20 mouse cellular contexts compared by ENCODE assay signal in genomic region chr8:125723437-125723836, GRCm38 (mm10). TPM values are rescaled to one million over a fixed set of nuclear protein-coding genes. Genes with fewer than 3 reads are reported as not detected.
DNase-seq lines count a peak whose midpoint lies in the region; ATAC-seq lines count a peak whose summit lies in the region.
"Had no signal": no experiment of that assay in that cellular context is flagged by ENCODE, and none has a peak within 500 bp of the region (broad histone marks: within the 10 kb centered on the region; RNA-seq: fewer than 3 reads in every experiment).

No protein-coding gene starts in this region.

- no peaks in the 10 kb centered on the region for H3K36me3 ChIP-seq in intestine, embryonic 14.5 days (ENCODE audit: control insufficient read depth, insufficient read depth, low read length)
- H3K36me3 ChIP-seq in intestine, embryonic 15.5 days = no peaks in the 10 kb centered on the region
- no peaks in the 10 kb centered on the region for H3K36me3 ChIP-seq in kidney, embryonic 15.5 days
- H3K36me3 ChIP-seq in kidney, embryonic 14.5 days (ENCODE audit: control insufficient read depth, insufficient read depth, low read length) = no peaks in the 10 kb centered on the region
- no peaks in the 10 kb centered on the region for H3K36me3 ChIP-seq in ES-E14 (ENCODE audit: control insufficient read depth, insufficient read depth, low read length, poor library complexity, severe bottlenecking)
- no peaks in the 10 kb centered on the region for H3K36me3 ChIP-seq in forebrain, embryonic 14.5 days (ENCODE audit: control insufficient read depth, insufficient read depth, low read length)
- no peaks in the 10 kb centered on the region for H3K36me3 ChIP-seq in midbrain, embryonic 16.5 days (ENCODE audit: control insufficient read depth, insufficient read depth, low read length)
- H3K36me3 ChIP-seq: embryonic facial prominence, embryonic 13.5 days; forebrain, embryonic 12.5 days; heart, embryonic 13.5 days; hindbrain, embryonic 15.5 days had no signal

- 86% methylated on average over 6 of the region's 6 CpGs for WGBS in intestine, embryonic 14.5 days
- WGBS in intestine, embryonic 15.5 days = 83% methylated on average over 6 of the region's 6 CpGs
- WGBS in kidney, embryonic 15.5 days = 86% methylated on average over 6 of the region's 6 CpGs
- WGBS in kidney, embryonic 14.5 days = 83% methylated on average over 6 of the region's 6 CpGs
- 92% methylated on average over 6 of the region's 6 CpGs for WGBS in forebrain, embryonic 14.5 days
- WGBS in midbrain, embryonic 16.5 days = 93% methylated on average over 6 of the region's 6 CpGs

- H3K4me2 ChIP-seq in intestine, embryonic 14.5 days (ENCODE audit: low read length) = 0 out of 2 replicates have a peak overlapping the region, but pooled peaks have one; percentile 11
- no peak overlapping the region for H3K4me2 ChIP-seq in intestine, embryonic 15.5 days (replicated peaks)
- peak overlapping the region; percentile 3; the same call in 1 of the 2 replicates for H3K4me2 ChIP-seq in kidney, embryonic 15.5 days
- no peak overlapping the region for H3K4me2 ChIP-seq in kidney, embryonic 14.5 days (replicated peaks; ENCODE audit: low read depth, low read length)
- no peak overlapping the region for H3K4me2 ChIP-seq in forebrain, embryonic 14.5 days (ENCODE audit: low read length)
- no peak overlapping the region for H3K4me2 ChIP-seq in midbrain, embryonic 16.5 days (ENCODE audit: low read length)
- H3K4me2 ChIP-seq: embryonic facial prominence, embryonic 13.5 days; forebrain, embryonic 12.5 days; heart, embryonic 13.5 days; hindbrain, embryonic 15.5 days had no signal

- no peak for DNase-seq in intestine, embryonic 14.5 days (ENCODE audit: low spot score)
- no peak for DNase-seq in ES-E14 (ENCODE audit: low read depth, low spot score)
- DNase-seq in testis, postnatal 14 days (ENCODE audit: low spot score) = peak; percentile 22
- DNase-seq in forebrain, embryonic 14.5 days (ENCODE audit: low spot score) = no peak
- DNase-seq: adrenal gland, adult 2 months; adrenal gland, postnatal 25 days; cerebellum, adult 18-20 months; cerebellum, adult 9-11 months; cerebellum, postnatal 36 days; forebrain, postnatal 0 days had no signal

- no peaks in the 10 kb centered on the region for H3K27me3 ChIP-seq in intestine, embryonic 14.5 days (replicated peaks; ENCODE audit: control insufficient read depth, insufficient read depth, low read length)
- no peaks in the 10 kb centered on the region for H3K27me3 ChIP-seq in intestine, embryonic 15.5 days (replicated peaks)
- H3K27me3 ChIP-seq in kidney, embryonic 15.5 days = no peaks in the 10 kb centered on the region
- no peaks in the 10 kb centered on the region for H3K27me3 ChIP-seq in kidney, embryonic 14.5 days (ENCODE audit: control insufficient read depth, insufficient read depth, low read length)
- no peaks in the 10 kb centered on the region for H3K27me3 ChIP-seq in forebrain, embryonic 14.5 days (replicated peaks; ENCODE audit: control insufficient read depth, insufficient read depth, low read length)
- H3K27me3 ChIP-seq in midbrain, embryonic 16.5 days (ENCODE audit: control insufficient read depth, insufficient read depth, low read depth, low read length) = no peaks in the 10 kb centered on the region
- H3K27me3 ChIP-seq: CH12.LX; embryonic facial prominence, embryonic 13.5 days; forebrain, embryonic 12.5 days; heart, embryonic 13.5 days; hindbrain, embryonic 15.5 days had no signal

- H3K27ac ChIP-seq in intestine, embryonic 14.5 days (ENCODE audit: low read depth) = no peak overlapping the region
- H3K27ac ChIP-seq in intestine, embryonic 15.5 days = no peak overlapping the region
- H3K27ac ChIP-seq in kidney, embryonic 15.5 days = no peak overlapping the region
- no peak overlapping the region for H3K27ac ChIP-seq in kidney, embryonic 14.5 days (ENCODE audit: low read depth, low read length)
- H3K27ac ChIP-seq in ES-E14 (ENCODE audit: insufficient read depth, low read depth, low read length, poor library complexity, severe bottlenecking) = no peak overlapping the region
- no peak overlapping the region for H3K27ac ChIP-seq in forebrain, embryonic 14.5 days (ENCODE audit: low read depth, low read length)
- H3K27ac ChIP-seq in midbrain, embryonic 16.5 days (ENCODE audit: low read length) = no peak overlapping the region
- H3K27ac ChIP-seq: embryonic facial prominence, embryonic 13.5 days; forebrain, embryonic 12.5 days; heart, embryonic 13.5 days; hindbrain, embryonic 15.5 days had no signal

- no peaks in the 10 kb centered on the region for H3K9me3 ChIP-seq in intestine, embryonic 14.5 days (ENCODE audit: control insufficient read depth, low read length)
- no peaks in the 10 kb centered on the region for H3K9me3 ChIP-seq in intestine, embryonic 15.5 days
- H3K9me3 ChIP-seq in kidney, embryonic 15.5 days (replicated peaks) = no peaks in the 10 kb centered on the region
- H3K9me3 ChIP-seq in kidney, embryonic 14.5 days (ENCODE audit: control insufficient read depth, low read length) = no peaks in the 10 kb centered on the region
- H3K9me3 ChIP-seq in ES-E14 (ENCODE audit: control insufficient read depth, insufficient read depth, low read depth, low read length) = no peaks in the 10 kb centered on the region
- H3K9me3 ChIP-seq in forebrain, embryonic 14.5 days (replicated peaks; ENCODE audit: control insufficient read depth, low read length) = no peaks in the 10 kb centered on the region
- no peaks in the 10 kb centered on the region for H3K9me3 ChIP-seq in midbrain, embryonic 16.5 days (replicated peaks; ENCODE audit: control insufficient read depth, low read length, poor library complexity, severe bottlenecking)
- H3K9me3 ChIP-seq: embryonic facial prominence, embryonic 13.5 days; forebrain, embryonic 12.5 days; heart, embryonic 13.5 days; hindbrain, embryonic 15.5 days had no signal

- no peak overlapping the region for H3K4me3 ChIP-seq in intestine, embryonic 14.5 days (ENCODE audit: low read depth, low read length)
- no peak overlapping the region for H3K4me3 ChIP-seq in intestine, embryonic 15.5 days (replicated peaks)
- H3K4me3 ChIP-seq in kidney, embryonic 15.5 days (replicated peaks) = no peak overlapping the region
- H3K4me3 ChIP-seq in kidney, embryonic 14.5 days (ENCODE audit: low read length) = no peak overlapping the region
- H3K4me3 ChIP-seq in ES-E14 (ENCODE audit: insufficient read depth in 1 of 2, low read depth in 1 of 2, low read length in 2 of 2, poor library complexity in 1 of 2, severe bottlenecking in 1 of 2) = peak overlapping the region in 1 of 2 experiments; percentile 8; a peak in 1 of 4 replicates
- H3K4me3 ChIP-seq in forebrain, embryonic 14.5 days (ENCODE audit: low read depth, low read length) = no peak overlapping the region
- no peak overlapping the region for H3K4me3 ChIP-seq in midbrain, embryonic 16.5 days (ENCODE audit: low read depth, low read length)
- H3K4me3 ChIP-seq: embryonic facial prominence, embryonic 13.5 days; forebrain, embryonic 12.5 days; heart, embryonic 13.5 days; hindbrain, embryonic 15.5 days had no signal

- H3K9ac ChIP-seq in intestine, embryonic 14.5 days (ENCODE audit: low read length) = no peak overlapping the region
- no peak overlapping the region for H3K9ac ChIP-seq in intestine, embryonic 15.5 days
- no peak overlapping the region for H3K9ac ChIP-seq in kidney, embryonic 15.5 days
- no peak overlapping the region for H3K9ac ChIP-seq in kidney, embryonic 14.5 days (ENCODE audit: low read depth, low read length)
- H3K9ac ChIP-seq in ES-E14 (ENCODE audit: insufficient read depth, low read depth, low read length, poor library complexity, severe bottlenecking) = no peak overlapping the region
- no peak overlapping the region for H3K9ac ChIP-seq in forebrain, embryonic 14.5 days (ENCODE audit: low read length)
- H3K9ac ChIP-seq in midbrain, embryonic 16.5 days (ENCODE audit: low read depth, low read length) = no peak overlapping the region
- H3K9ac ChIP-seq: embryonic facial prominence, embryonic 13.5 days; forebrain, embryonic 12.5 days; forebrain, postnatal 0 days; heart, embryonic 13.5 days; hindbrain, embryonic 15.5 days had no signal

- ATAC-seq in intestine, embryonic 14.5 days (replicated peaks; ENCODE audit: low FRiP score, low TSS enrichment, low read depth) = no peak
- ATAC-seq in intestine, embryonic 15.5 days = no peak
- ATAC-seq in kidney, embryonic 15.5 days (replicated peaks; ENCODE audit: low FRiP score) = no peak
- ATAC-seq in kidney, embryonic 14.5 days (ENCODE audit: low FRiP score, low TSS enrichment) = no peak
- ATAC-seq in forebrain, embryonic 14.5 days = no peak
- ATAC-seq in midbrain, embryonic 16.5 days = no peak
- ATAC-seq: forebrain, postnatal 0 days had no signal

- no peaks in the 10 kb centered on the region for H3K4me1 ChIP-seq in intestine, embryonic 14.5 days (replicated peaks; ENCODE audit: control insufficient read depth, insufficient read depth, low read length)
- H3K4me1 ChIP-seq in intestine, embryonic 15.5 days (replicated peaks) = 0 out of 2 replicates have a peak, but pooled peaks cover 2% of the 10 kb centered on the region
- peaks cover 26% of the 10 kb centered on the region for H3K4me1 ChIP-seq in kidney, embryonic 15.5 days
- H3K4me1 ChIP-seq in kidney, embryonic 14.5 days (ENCODE audit: control insufficient read depth, insufficient read depth, low read length) = no peaks in the 10 kb centered on the region
- H3K4me1 ChIP-seq in ES-E14 (ENCODE audit: control insufficient read depth in 2 of 2, insufficient read depth in 2 of 2, low read length in 2 of 2, poor library complexity in 1 of 2) = peaks cover 0 to 27% of the 10 kb centered on the region in 2 experiments; a peak in 2 of 4 replicates
- H3K4me1 ChIP-seq in forebrain, embryonic 14.5 days (ENCODE audit: control insufficient read depth, insufficient read depth, low read length) = no peaks in the 10 kb centered on the region
- H3K4me1 ChIP-seq in midbrain, embryonic 16.5 days (ENCODE audit: control insufficient read depth, insufficient read depth, low read length) = no peaks in the 10 kb centered on the region
- H3K4me1 ChIP-seq: forebrain, embryonic 12.5 days; hindbrain, embryonic 15.5 days had no signal

- in situ Hi-C loops in ES-E14 (cut with MboI; ENCODE audit: low sequenced_read_pairs in 2 of 2, unreplicated experiment in 2 of 2) = no loop called here

RNA-seq across cellular contexts. Expression of gene Ntpcr, which starts 6.3 kb away (rescaled TPM):
- polyA plus RNA-seq in intestine, embryonic 14.5 days (2014; fragmentation: Nextera tagmentation; extraction: Ambion mirVana) = 34.8 and 35.7 TPM in 2 replicates
- polyA plus RNA-seq in intestine, embryonic 15.5 days (2015; fragmentation: Nextera tagmentation; extraction: Ambion mirVana) = 27.7 and 31.2 TPM in 2 replicates
- polyA plus RNA-seq in kidney, embryonic 15.5 days (2015; fragmentation: Nextera tagmentation; extraction: Ambion mirVana) = 23.1 and 28.7 TPM in 2 replicates
- polyA plus RNA-seq in kidney, embryonic 14.5 days (2014; fragmentation: Nextera tagmentation; extraction: Ambion mirVana) = 28.5 and 29.3 TPM in 2 replicates
- total RNA-seq in ES-E14 (2012; rRNA removed) = 21.5 and 25.3 TPM in 2 replicates
- 32.8 and 35.4 TPM in 2 replicates for polyA plus RNA-seq in forebrain, embryonic 14.5 days (2014; fragmentation: Nextera tagmentation; extraction: Ambion mirVana)
- polyA plus RNA-seq in midbrain, embryonic 16.5 days (2015; fragmentation: Nextera tagmentation; extraction: Ambion mirVana) = 32.2 and 32.8 TPM in 2 replicates

RNA-seq across cellular contexts. Expression of gene Map10, which starts 53.8 kb away (rescaled TPM):
- polyA plus RNA-seq in intestine, embryonic 14.5 days (2014; fragmentation: Nextera tagmentation; extraction: Ambion mirVana) = 5.4 and 5.6 TPM in 2 replicates
- polyA plus RNA-seq in intestine, embryonic 15.5 days (2015; fragmentation: Nextera tagmentation; extraction: Ambion mirVana) = 4.7 and 4.9 TPM in 2 replicates
- polyA plus RNA-seq in kidney, embryonic 15.5 days (2015; fragmentation: Nextera tagmentation; extraction: Ambion mirVana) = 6.1 and 7.1 TPM in 2 replicates
- polyA plus RNA-seq in kidney, embryonic 14.5 days (2014; fragmentation: Nextera tagmentation; extraction: Ambion mirVana) = 4.5 and 6.8 TPM in 2 replicates
- 6.4 and 8.7 TPM in 2 replicates for total RNA-seq in ES-E14 (2012; rRNA removed)
- 9.3 and 11.6 TPM in 2 replicates for polyA plus RNA-seq in forebrain, embryonic 14.5 days (2014; fragmentation: Nextera tagmentation; extraction: Ambion mirVana)
- polyA plus RNA-seq in midbrain, embryonic 16.5 days (2015; fragmentation: Nextera tagmentation; extraction: Ambion mirVana) = 6.5 and 8.6 TPM in 2 replicates
- total RNA-seq: MEL had no signal

Comparison
In these comparisons a context has a peak if more than half of its experiments do, and no peak if none do; other contexts are left out.
1. H3K4me2 ChIP-seq: peak in intestine, embryonic 14.5 days (single experiment) and kidney, embryonic 15.5 days (single experiment); none in intestine, embryonic 15.5 days (single experiment), kidney, embryonic 14.5 days (single experiment), forebrain, embryonic 14.5 days (single experiment) and midbrain, embryonic 16.5 days (single experiment).